Mouse (Mus musculus) olfactory bulb, adult 2 months (tissue): ENCODE data around the gene Plau.

Source experiments
- CTCF ChIP-seq: fragments of 200-500 bp; IDR thresholded peaks from 2 replicates; pipeline ENCODE4 v1.5.1; 2012; ENCODE audit warnings: low read depth, mild to moderate bottlenecking, low read length, moderate library complexity; ENCODE audit not compliant: insufficient read depth
- POLR2A ChIP-seq: fragments of 200-500 bp; IDR thresholded peaks from 2 replicates; pipeline ENCODE4 v1.6.1; 2012; ENCODE audit warnings: mild to moderate bottlenecking, low read depth, low read length, moderate library complexity; ENCODE audit not compliant: insufficient read depth

GRCm38 (mm10) chr14:20849753-20850152 is 13.3 kb downstream of the Plau start:
- TF ChIP-seq CTCF, result no peak
- TF ChIP-seq POLR2A, result no peak
